Mouse (Mus musculus): ENCODE measurements at regions not wholly inside any gene's neighbourhood (a gene's known extent, or its start where the extent isn't known, plus 50 kb on each side); places are given as distances from the start of the nearest gene placed in this dataset.
A peak's percentile ranks its signal among the peaks of the same experiment; 100 is the strongest.
"Not testable (repeated sequence)": the region's sequence is repeated elsewhere in the genome, so short reads cannot be mapped to it uniquely, and the experiment has no call there.

GRCm38 (mm10) chr6:24348481-24349062 lies 166.3 kb downstream of the Iqub start:
- no peak for DNase-seq
- Histone ChIP-seq H3K27me3 (ENCODE audit: control insufficient read depth, insufficient read depth, low read length) (no peaks in the 10 kb centered on the region), H3K79me2 (replicated peaks; ENCODE audit: control insufficient read depth, insufficient read depth, low read length) (no peaks in the 10 kb centered on the region), H3K36me3 (ENCODE audit: control insufficient read depth, insufficient read depth, low read length) (no peaks in the 10 kb centered on the region), H3K4me3 (no peak overlapping the region), H3K9ac (ENCODE audit: low read depth, low read length) (no peak overlapping the region), H3K27ac (no peak overlapping the region), H3K4me1 (ENCODE audit: control insufficient read depth, insufficient read depth, low read length) (no peaks in the 10 kb centered on the region)
- intact Hi-C loops (cut with DNase I), result no loop called here
- 61% methylated on average over 8 of the region's 8 CpGs for WGBS
- TF ChIP-seq CTCF (IDR thresholded peaks at IDR 0.05) (no peak), POLR2A (IDR thresholded peaks at IDR 0.05; ENCODE audit: insufficient read depth, low read depth, low read length) (no peak), EP300 (IDR thresholded peaks at IDR 0.05; ENCODE audit: insufficient read depth, low read depth, low read length) (no peak)

- H3K27ac ChIP-seq, result no peak overlapping the region
- 46% methylated on average over 13 of the region's 13 CpGs for WGBS
- intact Hi-C loops (cut with DNase I), result no loop called here
Observed at GRCm38 (mm10) chr6:24347745-24348480, 167.0 kb downstream of the Iqub start.

DNA sequence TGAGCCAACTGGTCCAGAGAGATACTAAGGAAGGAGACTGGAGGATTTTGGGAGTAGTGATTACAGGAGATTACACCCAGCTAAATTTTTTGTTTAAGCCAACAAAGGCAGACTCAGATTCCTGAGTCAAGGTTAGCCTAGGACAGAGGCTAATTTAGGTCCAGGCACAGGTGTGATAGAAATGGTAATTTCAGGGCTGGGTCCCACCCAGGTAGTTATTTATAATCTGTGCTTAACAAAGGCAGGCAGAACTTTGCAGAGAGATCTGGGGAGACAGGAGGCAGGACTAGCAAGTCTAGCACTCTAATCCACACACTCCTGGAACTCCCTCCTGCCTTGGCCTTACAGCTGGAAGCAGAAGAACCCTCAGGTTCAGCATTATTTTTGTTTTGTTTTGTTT lies 172.4 kb downstream of the Iqub start:
- intact Hi-C loops (cut with DNase I), result no loop called here
- Histone ChIP-seq H3K27me3 (ENCODE audit: control insufficient read depth, insufficient read depth, low read length) (no peaks in the 10 kb centered on the region), H3K79me2 (replicated peaks; ENCODE audit: control insufficient read depth, insufficient read depth, low read length) (no peaks in the 10 kb centered on the region), H3K27ac (no peak overlapping the region), H3K9ac (ENCODE audit: low read depth, low read length) (no peak overlapping the region), H3K4me1 (ENCODE audit: control insufficient read depth, insufficient read depth, low read length) (no peaks in the 10 kb centered on the region), H3K4me3 (no peak overlapping the region), H3K36me3 (ENCODE audit: control insufficient read depth, insufficient read depth, low read length) (no peaks in the 10 kb centered on the region)
- TF ChIP-seq POLR2A (IDR thresholded peaks at IDR 0.05; ENCODE audit: insufficient read depth, low read depth, low read length) (no peak), CTCF (IDR thresholded peaks at IDR 0.05) (no peak), EP300 (IDR thresholded peaks at IDR 0.05; ENCODE audit: insufficient read depth, low read depth, low read length) (no peak)
- no peak for DNase-seq

More at GRCm38 (mm10) chr6:24347745-24348480, 167.0 kb downstream of the Iqub start:
- Histone ChIP-seq H3K27me3 (ENCODE audit: control insufficient read depth, insufficient read depth, low read length) (no peaks in the 10 kb centered on the region), H3K79me2 (replicated peaks; ENCODE audit: control insufficient read depth, insufficient read depth, low read length) (no peaks in the 10 kb centered on the region), H3K9ac (ENCODE audit: low read depth, low read length) (no peak overlapping the region), H3K4me3 (no peak overlapping the region), H3K4me1 (ENCODE audit: control insufficient read depth, insufficient read depth, low read length) (no peaks in the 10 kb centered on the region), H3K36me3 (ENCODE audit: control insufficient read depth, insufficient read depth, low read length) (no peaks in the 10 kb centered on the region)
- no peak for TF ChIP-seq EP300 (IDR thresholded peaks at IDR 0.05; ENCODE audit: insufficient read depth, low read depth, low read length)
- no peak for TF ChIP-seq POLR2A (IDR thresholded peaks at IDR 0.05; ENCODE audit: insufficient read depth, low read depth, low read length)
- no peak for TF ChIP-seq CTCF (IDR thresholded peaks at IDR 0.05)
- peak; percentile 17 to 29 for DNase-seq

GRCm38 (mm10) chr6:24342056-24342455 lies 172.8 kb downstream of the Iqub start:
- no peaks in the 10 kb centered on the region for H3K4me1 ChIP-seq (ENCODE audit: control insufficient read depth, insufficient read depth, low read length)
- no peak overlapping the region for H3K9ac ChIP-seq (ENCODE audit: low read depth, low read length)
- no peaks in the 10 kb centered on the region for H3K27me3 ChIP-seq (ENCODE audit: control insufficient read depth, insufficient read depth, low read length)
- no peak overlapping the region for H3K4me3 ChIP-seq
- no peak for TF ChIP-seq POLR2A (IDR thresholded peaks at IDR 0.05; ENCODE audit: insufficient read depth, low read depth, low read length)
- no peak for TF ChIP-seq CTCF (IDR thresholded peaks at IDR 0.05)
- TF ChIP-seq EP300 (IDR thresholded peaks at IDR 0.05; ENCODE audit: insufficient read depth, low read depth, low read length), result no peak
- WGBS, result 92% methylated on average over 2 of the region's 2 CpGs
- DNase-seq, result no peak
- no peak overlapping the region for H3K27ac ChIP-seq
- H3K79me2 ChIP-seq (replicated peaks; ENCODE audit: control insufficient read depth, insufficient read depth, low read length), result no peaks in the 10 kb centered on the region
- intact Hi-C loops (cut with DNase I), result no loop called here
- no peaks in the 10 kb centered on the region for H3K36me3 ChIP-seq (ENCODE audit: control insufficient read depth, insufficient read depth, low read length)

GRCm38 (mm10) chr6:24340107-24340506 lies 172.2 kb upstream of the Slc13a1 start:
- 44% methylated on average over 4 of the region's 4 CpGs for WGBS
- H3K27ac ChIP-seq; H3K36me3 ChIP-seq (ENCODE audit: control insufficient read depth, insufficient read depth, low read length); H3K79me2 ChIP-seq (replicated peaks; ENCODE audit: control insufficient read depth, insufficient read depth, low read length); intact Hi-C loops (cut with DNase I); H3K9ac ChIP-seq (ENCODE audit: low read depth, low read length); H3K27me3 ChIP-seq (ENCODE audit: control insufficient read depth, insufficient read depth, low read length); DNase-seq; H3K4me1 ChIP-seq (ENCODE audit: control insufficient read depth, insufficient read depth, low read length); H3K4me3 ChIP-seq: not testable (repeated sequence)

DNA sequence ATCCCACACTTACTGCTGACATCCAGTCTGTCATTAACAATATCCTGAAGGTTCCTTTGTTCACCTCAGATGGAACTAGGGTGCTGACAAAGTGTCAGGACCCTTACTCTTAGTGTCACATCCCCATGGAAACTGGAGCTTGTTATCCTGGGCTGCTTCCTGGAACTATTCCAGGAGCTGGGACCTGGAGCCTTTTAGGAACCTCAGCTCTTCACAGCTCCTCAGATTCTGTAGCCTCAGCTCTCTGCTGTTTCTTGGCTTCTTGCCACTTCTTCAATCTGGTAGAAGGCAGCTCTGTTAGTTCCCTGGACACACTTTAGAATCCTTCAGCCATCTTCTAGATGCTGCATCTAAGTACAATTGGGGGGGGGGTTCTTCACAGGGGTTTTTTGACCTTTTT lies 157.3 kb upstream of the Slc13a1 start:
- H3K27me3 ChIP-seq (ENCODE audit: control insufficient read depth, insufficient read depth, low read length), result no peaks in the 10 kb centered on the region

More for the DNA sequence above, 157.3 kb upstream of the Slc13a1 start:
- H3K4me3 ChIP-seq, result no peak overlapping the region
- H3K4me1 ChIP-seq (ENCODE audit: control insufficient read depth, insufficient read depth, low read length), result no peaks in the 10 kb centered on the region
- H3K36me3 ChIP-seq (ENCODE audit: control insufficient read depth, insufficient read depth, low read length), result no peaks in the 10 kb centered on the region
- TF ChIP-seq POLR2A (IDR thresholded peaks at IDR 0.05; ENCODE audit: insufficient read depth, low read depth, low read length), result no peak
- no peak for TF ChIP-seq CTCF (IDR thresholded peaks at IDR 0.05)
- TF ChIP-seq EP300 (IDR thresholded peaks at IDR 0.05; ENCODE audit: insufficient read depth, low read depth, low read length), result no peak
- H3K9ac ChIP-seq (ENCODE audit: low read depth, low read length), result no peak overlapping the region
- intact Hi-C loops (cut with DNase I), result no loop called here
- DNase-seq, result no peak
- no peaks in the 10 kb centered on the region for H3K79me2 ChIP-seq (replicated peaks; ENCODE audit: control insufficient read depth, insufficient read depth, low read length)
- no peak overlapping the region for H3K27ac ChIP-seq
